Mouse (Mus musculus) frontal cortex, postnatal 10 days (tissue): Measurements from ENCODE around the gene Jag2.

Experiments used
- DNase-seq, 2 experiments: peaks; one replicate each; pipeline ENCODE4 v3.0.0; 2022; ENCODE audit warnings: low spot score in 2 of 2, mixed read lengths in 1 of 2

The Jag2 gene

GRCm38 (mm10) chr12:112929562-112930352 is at the start of gene Jag2:
Gene Jag2 (minus strand): TSS chr12:112929776.
- DNase-seq = peak; percentile 59 to 75

GRCm38 (mm10) chr12:112977156-112977555 is 47.6 kb upstream of the Jag2 start:
- no peak for DNase-seq

- peak; percentile 86 to 91 for DNase-seq
Observed at GRCm38 (mm10) chr12:112976371-112977073, 46.9 kb upstream of the Jag2 start, which contains the start of gene Btbd6. Gene Btbd6 (plus strand): TSS chr12:112976482.

- DNase-seq = no peak
Observed at GRCm38 (mm10) chr12:112974736-112975135, 45.2 kb upstream of the Jag2 start.

GRCm38 (mm10) chr12:112969616-112970015 is 40.0 kb upstream of the Jag2 start:
- DNase-seq = no peak

- DNase-seq = no peak
Observed at GRCm38 (mm10) chr12:112968943-112969342, 39.4 kb upstream of the Jag2 start.

- DNase-seq = no peak
Observed at GRCm38 (mm10) chr12:112965783-112966182, 36.2 kb upstream of the Jag2 start.

- no peak for DNase-seq
Observed at GRCm38 (mm10) chr12:112961872-112962271, 32.3 kb upstream of the Jag2 start.

GRCm38 (mm10) chr12:112961428-112961827 is 31.9 kb upstream of the Jag2 start:
- no peak for DNase-seq

GRCm38 (mm10) chr12:112959421-112959820 is 29.8 kb upstream of the Jag2 start:
- DNase-seq = no peak

- DNase-seq = no peak
Observed at GRCm38 (mm10) chr12:112958303-112958702, 28.7 kb upstream of the Jag2 start.

- DNase-seq = peak in 1 of 2 experiments; percentile 68
Observed at GRCm38 (mm10) chr12:112955800-112956199, 26.2 kb upstream of the Jag2 start.

GRCm38 (mm10) chr12:112952926-112953565 is 23.5 kb upstream of the Jag2 start:
- no peak for DNase-seq

GRCm38 (mm10) chr12:112952433-112952832 is 22.9 kb upstream of the Jag2 start:
- no peak for DNase-seq

GRCm38 (mm10) chr12:112951150-112951842 is 21.7 kb upstream of the Jag2 start:
- no peak for DNase-seq

- DNase-seq = no peak
Observed at GRCm38 (mm10) chr12:112950761-112951129, 21.2 kb upstream of the Jag2 start.

GRCm38 (mm10) chr12:112950040-112950760 is 20.6 kb upstream of the Jag2 start:
- DNase-seq = peak; percentile 87 to 92

GRCm38 (mm10) chr12:112947307-112947706 is 17.7 kb upstream of the Jag2 start:
- no peak for DNase-seq

- no peak for DNase-seq
Observed at GRCm38 (mm10) chr12:112943669-112944068, 14.1 kb upstream of the Jag2 start.

- peak in 1 of 2 experiments; percentile 68 for DNase-seq
Observed at GRCm38 (mm10) chr12:112941776-112942713, 12.5 kb upstream of the Jag2 start, which contains the start of gene Nudt14. Gene Nudt14 (minus strand): TSS chr12:112942124.
